Mouse (Mus musculus): ENCODE measurements around the gene Triobp.

DNA sequence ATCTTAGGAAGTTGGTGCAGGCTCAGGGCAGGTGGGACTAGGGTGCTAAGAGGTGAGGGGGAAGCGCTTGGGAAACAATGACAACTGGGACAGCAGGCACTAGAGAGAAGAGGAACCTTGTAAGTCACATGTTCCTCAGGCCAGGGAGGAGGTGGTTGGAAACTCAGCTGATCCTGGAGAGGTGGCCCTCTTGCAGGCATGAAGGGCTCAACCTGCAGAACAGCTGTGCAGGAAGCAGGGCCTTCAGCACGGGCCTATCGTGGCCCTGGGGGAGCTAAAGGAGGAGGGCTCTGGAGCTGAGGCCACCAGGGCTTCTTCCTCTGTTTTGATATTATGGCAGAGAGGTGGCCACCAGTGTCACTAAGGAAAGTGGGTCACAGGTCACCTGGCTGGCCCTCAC, 49.1 kb downstream of the Triobp start:
- TF ChIP-seq CTCF (conservative IDR thresholded peaks at IDR 0.05; ENCODE audit: insufficient read depth, insufficient read length, low read depth, low read length) = no peak
- TF ChIP-seq POLR2A (IDR thresholded peaks at IDR 0.05; ENCODE audit: low read depth, low read length) = no peak

Data from kidney, adult 2 months (tissue).